Mouse (Mus musculus) brain, embryonic 14.5 days (tissue): ENCODE data around the gene Lhfpl1.
A peak's percentile ranks its signal among the peaks of the same experiment; 100 is the strongest.

Experiments used
- CTCF ChIP-seq: fragments of 200-500 bp; IDR thresholded peaks from 2 replicates; pipeline ENCODE4 v1.5.1; 2012; ENCODE audit warnings: inconsistent platforms, mild to moderate bottlenecking, moderate library complexity, borderline replicate concordance; ENCODE audit not compliant: insufficient read depth, insufficient read length; ENCODE audit errors: extremely low read depth
- POLR2A ChIP-seq: fragments of 200-500 bp; IDR thresholded peaks from 2 replicates; pipeline ENCODE4 v1.6.1; 2012; ENCODE audit warnings: mild to moderate bottlenecking, inconsistent platforms, borderline replicate concordance; ENCODE audit not compliant: poor library complexity, insufficient read depth, insufficient read length, severe bottlenecking; ENCODE audit errors: extremely low read depth

GRCm38 (mm10) chrX:145308555-145308954 lies 40.3 kb downstream of the Lhfpl1 start:
- no peak for TF ChIP-seq POLR2A
- TF ChIP-seq CTCF, result peak; percentile 32; the same call in 1 of the 2 replicates
